ENCODE assay signal across 17 mouse cellular contexts in genomic region chr15:96340924-96341323, GRCm38 (mm10). TPM values are rescaled to one million over a fixed set of nuclear protein-coding genes. Genes with fewer than 3 reads are reported as not detected.
A peak's percentile ranks its signal among the peaks of the same experiment; 100 is the strongest.
DNase-seq lines count a peak whose midpoint lies in the region; ATAC-seq and TF ChIP-seq lines count a peak whose summit lies in the region.
"Had no signal": no experiment of that assay in that cellular context is flagged by ENCODE, and none has a peak within 500 bp of the region (broad histone marks: within the 10 kb centered on the region; RNA-seq: fewer than 3 reads in every experiment).

No protein-coding gene starts in this region.

- ATAC-seq in kidney, embryonic 15.5 days (replicated peaks; ENCODE audit: low FRiP score) = no peak
- ATAC-seq in liver, embryonic 12.5 days = no peak
- peak; percentile 88 for ATAC-seq in intestine, embryonic 16.5 days
- ATAC-seq: forebrain, embryonic 16.5 days had no signal

- 0 out of 2 replicates have a peak, but pooled peaks cover 3% of the 10 kb centered on the region for H3K36me3 ChIP-seq in kidney, embryonic 15.5 days
- H3K36me3 ChIP-seq in liver, adult 2 months (ENCODE audit: control insufficient read depth, insufficient read depth, low read length) = no peaks in the 10 kb centered on the region
- H3K36me3 ChIP-seq in liver, embryonic 12.5 days = 0 out of 2 replicates have a peak, but pooled peaks cover 3% of the 10 kb centered on the region
- H3K36me3 ChIP-seq in intestine, embryonic 16.5 days (ENCODE audit: control insufficient read depth, insufficient read depth, low read length) = no peaks in the 10 kb centered on the region
- H3K36me3 ChIP-seq: embryonic facial prominence, embryonic 13.5 days; forebrain, embryonic 12.5 days; heart, embryonic 12.5 days had no signal

- DNase-seq in kidney, adult 18-20 months = peak; percentile 21
- DNase-seq in liver, adult 2 months (ENCODE audit: extremely low read depth, low read depth, low spot score) = peak; percentile 66
- peak; percentile 37 to 51 for DNase-seq in kidney, postnatal 36 days
- no peak for DNase-seq in urinary bladder, adult 2 months (ENCODE audit: low spot score)
- DNase-seq in heart, postnatal 36 days = no peak
- DNase-seq: adrenal gland, postnatal 14 days; cerebellum, adult 11-12 months; cerebellum, adult 9-11 months; cerebellum, postnatal 36 days; gastrocnemius, postnatal 14 days had no signal

- H3K9ac ChIP-seq in kidney, embryonic 15.5 days = no peak overlapping the region
- no peak overlapping the region for H3K9ac ChIP-seq in liver, adult 2 months (ENCODE audit: low read depth, low read length)
- no peak overlapping the region for H3K9ac ChIP-seq in liver, embryonic 12.5 days
- no peak overlapping the region for H3K9ac ChIP-seq in intestine, embryonic 16.5 days (ENCODE audit: low read depth, low read length)
- H3K9ac ChIP-seq: embryonic facial prominence, embryonic 13.5 days; forebrain, embryonic 12.5 days; heart, embryonic 12.5 days had no signal

- no peak for TF ChIP-seq POLR2A in liver, adult 2 months (IDR thresholded peaks at IDR 0.05; ENCODE audit: extremely low read depth, insufficient read depth, low read length)

- no peaks in the 10 kb centered on the region for H3K9me3 ChIP-seq in kidney, embryonic 15.5 days (replicated peaks)
- no peaks in the 10 kb centered on the region for H3K9me3 ChIP-seq in liver, embryonic 12.5 days (replicated peaks)
- H3K9me3 ChIP-seq in intestine, embryonic 16.5 days (ENCODE audit: control insufficient read depth, low read length) = no peaks in the 10 kb centered on the region
- H3K9me3 ChIP-seq: embryonic facial prominence, embryonic 13.5 days; forebrain, embryonic 12.5 days; heart, embryonic 12.5 days had no signal

- H3K27me3 ChIP-seq in kidney, embryonic 15.5 days = no peaks in the 10 kb centered on the region
- no peaks in the 10 kb centered on the region for H3K27me3 ChIP-seq in liver, adult 2 months (ENCODE audit: control insufficient read depth, insufficient read depth, low read length)
- no peaks in the 10 kb centered on the region for H3K27me3 ChIP-seq in liver, embryonic 12.5 days (replicated peaks)
- no peaks in the 10 kb centered on the region for H3K27me3 ChIP-seq in intestine, embryonic 16.5 days (replicated peaks; ENCODE audit: control insufficient read depth, insufficient read depth, low read length)
- H3K27me3 ChIP-seq: embryonic facial prominence, embryonic 13.5 days; forebrain, embryonic 12.5 days; heart, embryonic 12.5 days had no signal

- H3K4me1 ChIP-seq in kidney, embryonic 15.5 days = peaks cover 9% of the 10 kb centered on the region; the same call in 1 of the 2 replicates
- peaks cover 5% of the 10 kb centered on the region; the same call in 1 of the 2 replicates for H3K4me1 ChIP-seq in liver, adult 2 months (ENCODE audit: control insufficient read depth, insufficient read depth, low read length)
- H3K4me1 ChIP-seq in liver, embryonic 12.5 days = peaks cover 55% of the 10 kb centered on the region
- peaks cover 14% of the 10 kb centered on the region for H3K4me1 ChIP-seq in intestine, embryonic 16.5 days (ENCODE audit: control insufficient read depth, insufficient read depth, low read length)
- H3K4me1 ChIP-seq: forebrain, embryonic 12.5 days had no signal

- no peak overlapping the region for H3K4me2 ChIP-seq in kidney, embryonic 15.5 days
- no peak overlapping the region for H3K4me2 ChIP-seq in liver, embryonic 12.5 days
- no peak overlapping the region for H3K4me2 ChIP-seq in intestine, embryonic 16.5 days (ENCODE audit: low read depth, low read length)
- H3K4me2 ChIP-seq: embryonic facial prominence, embryonic 13.5 days; forebrain, embryonic 12.5 days; heart, embryonic 12.5 days had no signal

- 74% methylated on average over 2 of the region's 2 CpGs for WGBS in kidney, embryonic 15.5 days
- 41% methylated on average over 2 of the region's 2 CpGs for WGBS in liver, adult 2 months
- 89% methylated on average over 2 of the region's 2 CpGs for WGBS in liver, embryonic 12.5 days (ENCODE audit: insufficient replicate concordance)
- 62% methylated on average over 2 of the region's 2 CpGs for WGBS in intestine, embryonic 16.5 days

- no peak overlapping the region for H3K27ac ChIP-seq in kidney, embryonic 15.5 days
- no peak overlapping the region for H3K27ac ChIP-seq in liver, adult 2 months (replicated peaks; ENCODE audit: insufficient read depth, low read depth, low read length)
- H3K27ac ChIP-seq in liver, embryonic 12.5 days = no peak overlapping the region; the same call in 1 of the 2 replicates
- 0 out of 2 replicates have a peak overlapping the region, but pooled peaks have one; percentile 17 for H3K27ac ChIP-seq in intestine, embryonic 16.5 days (ENCODE audit: low read length)
- H3K27ac ChIP-seq: embryonic facial prominence, embryonic 13.5 days; forebrain, embryonic 12.5 days had no signal

- intact Hi-C loops in heart, postnatal 36 days (cut with DNase I) = no loop called here

- H3K79me2 ChIP-seq in liver, adult 2 months (ENCODE audit: control insufficient read depth, insufficient read depth, low read length) = peaks cover 1% of the 10 kb centered on the region; the same call in 1 of the 2 replicates

- no peak for TF ChIP-seq CTCF in liver, adult 2 months (IDR thresholded peaks at IDR 0.05; ENCODE audit: low read depth, low read length)

- H3K4me3 ChIP-seq in kidney, embryonic 15.5 days (replicated peaks) = no peak overlapping the region
- H3K4me3 ChIP-seq in liver, adult 2 months (ENCODE audit: insufficient read depth, low read depth, low read length) = no peak overlapping the region
- H3K4me3 ChIP-seq in liver, embryonic 12.5 days = no peak overlapping the region
- H3K4me3 ChIP-seq in intestine, embryonic 16.5 days (ENCODE audit: low read length) = no peak overlapping the region
- H3K4me3 ChIP-seq: embryonic facial prominence, embryonic 13.5 days; forebrain, embryonic 12.5 days; heart, embryonic 12.5 days had no signal

RNA-seq across cellular contexts. Expression of gene Arid2, which starts 53.6 kb away (rescaled TPM):
- polyA plus RNA-seq in kidney, embryonic 15.5 days (2015; fragmentation: Nextera tagmentation; extraction: Ambion mirVana) = 25.3 and 26.1 TPM in 2 replicates
- 10.4 and 12.6 TPM in 2 replicates for total RNA-seq in liver, adult 2 months (2014; rRNA removed)
- polyA plus RNA-seq in liver, adult 2 months (2012; rRNA removed) = 4.1 and 4.8 TPM in 2 replicates
- polyA plus RNA-seq in liver, embryonic 12.5 days (2016; fragmentation: Nextera tagmentation; extraction: Ambion mirVana) = 14.1 and 14.5 TPM in 2 replicates
- 12.4 and 12.6 TPM in 2 replicates for polyA plus RNA-seq in intestine, embryonic 16.5 days (2015; fragmentation: Nextera tagmentation; extraction: Ambion mirVana)
- polyA plus RNA-seq in urinary bladder, adult 2 months (2012; rRNA removed) = 14.1 and 17.3 TPM in 2 replicates
- total RNA-seq in heart, postnatal 36 days (2021) = 10 to 100 TPM; 23.8 to 25.7 TPM

Comparison
In these comparisons a context has a peak if more than half of its experiments do, and no peak if none do; other contexts are left out.
1. DNase-seq: peak in kidney, adult 18-20 months (single experiment), liver, adult 2 months (single experiment) and kidney, postnatal 36 days (2 of 2); none in urinary bladder, adult 2 months (single experiment) and heart, postnatal 36 days (0 of 2).